Mouse (Mus musculus) stomach, embryonic 14.5 days (tissue): ENCODE data around the gene Hes3. TPM values are rescaled to one million over a fixed set of nuclear protein-coding genes. Genes with fewer than 3 reads are reported as not detected.

ENCODE experiments used
- ATAC-seq: fragments of 200-750 bp; cut with Nextera tagmentation; 2 replicates; pipeline ENCODE4 v1.8.0; 2017; ENCODE audit warnings: low read depth, moderate TSS enrichment; ENCODE audit not compliant: insufficient number of reproducible peaks, insufficient read depth, low FRiP score
- H3K27ac ChIP-seq: fragments of 300-500 bp; sonication (generic); 2 replicates; pipeline ENCODE4 v1.5.1; 2014; ENCODE audit warnings: mild to moderate bottlenecking, low read length, moderate library complexity, mixed read lengths
- H3K27me3 ChIP-seq: fragments of 300-500 bp; sonication (generic); 2 replicates; pipeline ENCODE4 v1.6.1; 2014; ENCODE audit warnings: low read length, control low read depth, mixed read lengths; ENCODE audit not compliant: control insufficient read depth, insufficient read depth
- H3K36me3 ChIP-seq: fragments of 300-500 bp; sonication (generic); 2 replicates; pipeline ENCODE4 v1.6.1; 2014; ENCODE audit warnings: mild to moderate bottlenecking, control low read depth, low read length, moderate library complexity, mixed read lengths; ENCODE audit not compliant: control insufficient read depth, insufficient read depth
- H3K4me1 ChIP-seq: fragments of 300-500 bp; sonication (generic); 2 replicates; pipeline ENCODE4 v1.6.1; 2014; ENCODE audit warnings: low read length, control low read depth, mixed read lengths; ENCODE audit not compliant: control insufficient read depth, insufficient read depth
- H3K4me2 ChIP-seq: fragments of 300-500 bp; sonication (generic); replicated peaks from 2 replicates; pipeline ENCODE4 v1.6.1; 2014; ENCODE audit warnings: low read depth, low read length, control low read depth
- H3K4me3 ChIP-seq: fragments of 300-500 bp; sonication (generic); 2 replicates; pipeline ENCODE4 v1.5.1; 2014; ENCODE audit warnings: low read depth, low read length, control low read depth
- H3K9ac ChIP-seq: fragments of 300-500 bp; sonication (generic); replicated peaks from 2 replicates; pipeline ENCODE4 v1.6.1; 2014; ENCODE audit warnings: low read depth, mild to moderate bottlenecking, control low read depth, low read length, moderate library complexity, mixed read lengths
- H3K9me3 ChIP-seq: fragments of 300-500 bp; sonication (generic); 2 replicates; pipeline ENCODE4 v1.6.1; 2016; ENCODE audit warnings: low read depth, low read length, control low read depth; ENCODE audit not compliant: control insufficient read depth
- WGBS: fragments of 180-500 bp; shearing (Covaris S2); extraction: QIAGEN DNeasy Blood & Tissue Kit; methylation state at CpG from one replicate; pipeline ENCODE4 v1.1.7; 2014; 5-methylcytosine and 5-hydroxymethylcytosine counted together
- polyA plus RNA-seq: library from polyadenylated mRNA; unstranded; fragments of >200 nt; fragmentation: Nextera tagmentation; extraction: Ambion mirVana; gene quantifications from 2 replicates; pipeline ENCODE4 v1.2.1, GENCODE M21; 2014

The Hes3 gene
- polyA plus RNA-seq, 1 experiment from 2014 or later: 0.43 TPM

- Histone ChIP-seq H3K4me1 (peaks cover 18% of the 10 kb centered on the region; the same call in 1 of the 2 replicates), H3K9ac (no peak overlapping the region), H3K9me3 (no peaks in the 10 kb centered on the region), H3K27ac (no peak overlapping the region), H3K27me3 (peaks cover 38% of the 10 kb centered on the region), H3K4me2 (peak overlapping the region; percentile 60; the same call in 1 of the 2 replicates), H3K4me3 (no peak overlapping the region), H3K36me3 (no peaks in the 10 kb centered on the region)
- no peak; the same call in 1 of the 2 replicates for ATAC-seq
These were observed 22.5 kb upstream of the Hes3 start for GRCm38 (mm10) chr4:152313934-152314333.

- peaks cover 13% of the 10 kb centered on the region; the same call in 1 of the 2 replicates for H3K4me1 ChIP-seq
- peak overlapping the region; percentile 25 for H3K4me3 ChIP-seq
- under 1% methylated on average over 29 of the region's 29 CpGs for WGBS
- H3K4me2 ChIP-seq: peak overlapping the region; percentile 60
- ATAC-seq: peak; percentile 33; the same call in 1 of the 2 replicates
- H3K27ac ChIP-seq: no peak overlapping the region
- H3K9me3 ChIP-seq: no peaks in the 10 kb centered on the region
- H3K9ac ChIP-seq: no peak overlapping the region
- no peaks in the 10 kb centered on the region for H3K36me3 ChIP-seq
- peaks cover 38% of the 10 kb centered on the region for H3K27me3 ChIP-seq
These were observed 21.8 kb upstream of the Hes3 start for GRCm38 (mm10) chr4:152313211-152313632.

- H3K4me2 ChIP-seq: peak overlapping the region; percentile 60
- peaks cover 34% of the 10 kb centered on the region for H3K27me3 ChIP-seq
- no peaks in the 10 kb centered on the region for H3K36me3 ChIP-seq
- WGBS: 4% methylated on average over 14 of the region's 14 CpGs
- peaks cover 12% of the 10 kb centered on the region; the same call in 1 of the 2 replicates for H3K4me1 ChIP-seq
- H3K9me3 ChIP-seq: no peaks in the 10 kb centered on the region
- H3K9ac ChIP-seq: no peak overlapping the region
- no peak for ATAC-seq
- H3K4me3 ChIP-seq: no peak overlapping the region
- H3K27ac ChIP-seq: no peak overlapping the region
These were observed 20.7 kb upstream of the Hes3 start for GRCm38 (mm10) chr4:152312186-152312585.

- ATAC-seq: no peak
- peaks cover 12% of the 10 kb centered on the region for H3K36me3 ChIP-seq
These were observed 16.1 kb upstream of the Hes3 start for GRCm38 (mm10) chr4:152307542-152307941.

GRCm38 (mm10) chr4:152305991-152306390 lies 14.5 kb upstream of the Hes3 start:
- Histone ChIP-seq H3K27me3 (no peaks in the 10 kb centered on the region), H3K9me3 (no peaks in the 10 kb centered on the region), H3K4me1 (no peaks in the 10 kb centered on the region), H3K4me3 (no peak overlapping the region), H3K27ac (no peak overlapping the region), H3K4me2 (no peak overlapping the region), H3K36me3 (peaks cover 23% of the 10 kb centered on the region), H3K9ac (no peak overlapping the region)
- no peak for ATAC-seq
- 70% methylated on average over 6 of the region's 6 CpGs for WGBS

More at GRCm38 (mm10) chr4:152307542-152307941, 16.1 kb upstream of the Hes3 start:
- Histone ChIP-seq H3K4me1 (no peaks in the 10 kb centered on the region; the same call in 1 of the 2 replicates), H3K4me2 (no peak overlapping the region), H3K9ac (no peak overlapping the region), H3K4me3 (no peak overlapping the region), H3K9me3 (no peaks in the 10 kb centered on the region), H3K27me3 (peaks cover 3% of the 10 kb centered on the region; the same call in 1 of the 2 replicates), H3K27ac (no peak overlapping the region)
- 86% methylated on average over 9 of the region's 9 CpGs for WGBS

- Histone ChIP-seq H3K9me3 (no peaks in the 10 kb centered on the region), H3K4me2 (no peak overlapping the region), H3K4me1 (no peaks in the 10 kb centered on the region), H3K27me3 (no peaks in the 10 kb centered on the region), H3K9ac (no peak overlapping the region), H3K4me3 (no peak overlapping the region), H3K27ac (no peak overlapping the region), H3K36me3 (peaks cover 28% of the 10 kb centered on the region)
- WGBS: 91% methylated on average over 6 of the region's 6 CpGs
- no peak for ATAC-seq
These were observed 13.2 kb upstream of the Hes3 start for GRCm38 (mm10) chr4:152304685-152305084.

- Histone ChIP-seq H3K36me3 (peaks cover 28% of the 10 kb centered on the region), H3K4me2 (no peak overlapping the region), H3K4me3 (no peak overlapping the region), H3K9me3 (no peaks in the 10 kb centered on the region), H3K9ac (no peak overlapping the region), H3K27me3 (no peaks in the 10 kb centered on the region), H3K27ac (no peak overlapping the region), H3K4me1 (peaks cover 4% of the 10 kb centered on the region)
- no peak for ATAC-seq
- WGBS: 85% methylated on average over 10 of the region's 10 CpGs
These were observed 11.7 kb upstream of the Hes3 start for GRCm38 (mm10) chr4:152303172-152303571.

- Histone ChIP-seq H3K27me3 (no peaks in the 10 kb centered on the region), H3K9ac (no peak overlapping the region), H3K9me3 (no peaks in the 10 kb centered on the region), H3K27ac (no peak overlapping the region), H3K4me1 (peaks cover 7% of the 10 kb centered on the region), H3K4me3 (no peak overlapping the region), H3K4me2 (no peak overlapping the region), H3K36me3 (peaks cover 28% of the 10 kb centered on the region)
- 77% methylated on average over 11 of the region's 11 CpGs for WGBS
- no peak for ATAC-seq
These were observed 10.6 kb upstream of the Hes3 start for GRCm38 (mm10) chr4:152302012-152302411.

- Histone ChIP-seq H3K9ac (no peak overlapping the region), H3K9me3 (no peaks in the 10 kb centered on the region), H3K27ac (no peak overlapping the region), H3K4me2 (no peak overlapping the region), H3K4me1 (peaks cover 12% of the 10 kb centered on the region), H3K36me3 (peaks cover 28% of the 10 kb centered on the region), H3K27me3 (no peaks in the 10 kb centered on the region), H3K4me3 (no peak overlapping the region)
- 93% methylated on average over 8 of the region's 8 CpGs for WGBS
- ATAC-seq: no peak
These were observed 8.9 kb upstream of the Hes3 start for GRCm38 (mm10) chr4:152300375-152300774.
